Mouse (Mus musculus): ENCODE data around the gene Phyhd1. TPM values are rescaled to one million over a fixed set of nuclear protein-coding genes. Genes with fewer than 3 reads are reported as not detected.

Phyhd1 gene
- polyA plus RNA-seq, 1 experiment from 2014 or later: 5.1 TPM

GRCm38 (mm10) chr2:30261064-30261736 lies 4.8 kb upstream of the Phyhd1 start:
- H3K9ac ChIP-seq (replicated peaks; ENCODE audit: low read depth, low read length): no peak overlapping the region
- peaks cover 6% of the 10 kb centered on the region; the same call in 1 of the 2 replicates for H3K4me1 ChIP-seq (ENCODE audit: control insufficient read depth, insufficient read depth, low read length)
- H3K27ac ChIP-seq (ENCODE audit: low read depth, low read length): no peak overlapping the region
- H3K9me3 ChIP-seq (ENCODE audit: control insufficient read depth, low read length): no peaks in the 10 kb centered on the region
- H3K36me3 ChIP-seq (ENCODE audit: control insufficient read depth, insufficient read depth, low read length): peaks cover 48% of the 10 kb centered on the region
- 94% methylated on average over 4 of the region's 4 CpGs for WGBS
- no peak overlapping the region for H3K4me3 ChIP-seq (ENCODE audit: low read depth, low read length)
- ATAC-seq (ENCODE audit: low read depth): no peak
- H3K27me3 ChIP-seq (ENCODE audit: control insufficient read depth, insufficient read depth, low read length): no peaks in the 10 kb centered on the region
- H3K4me2 ChIP-seq (ENCODE audit: low read depth, low read length): no peak overlapping the region

DNA sequence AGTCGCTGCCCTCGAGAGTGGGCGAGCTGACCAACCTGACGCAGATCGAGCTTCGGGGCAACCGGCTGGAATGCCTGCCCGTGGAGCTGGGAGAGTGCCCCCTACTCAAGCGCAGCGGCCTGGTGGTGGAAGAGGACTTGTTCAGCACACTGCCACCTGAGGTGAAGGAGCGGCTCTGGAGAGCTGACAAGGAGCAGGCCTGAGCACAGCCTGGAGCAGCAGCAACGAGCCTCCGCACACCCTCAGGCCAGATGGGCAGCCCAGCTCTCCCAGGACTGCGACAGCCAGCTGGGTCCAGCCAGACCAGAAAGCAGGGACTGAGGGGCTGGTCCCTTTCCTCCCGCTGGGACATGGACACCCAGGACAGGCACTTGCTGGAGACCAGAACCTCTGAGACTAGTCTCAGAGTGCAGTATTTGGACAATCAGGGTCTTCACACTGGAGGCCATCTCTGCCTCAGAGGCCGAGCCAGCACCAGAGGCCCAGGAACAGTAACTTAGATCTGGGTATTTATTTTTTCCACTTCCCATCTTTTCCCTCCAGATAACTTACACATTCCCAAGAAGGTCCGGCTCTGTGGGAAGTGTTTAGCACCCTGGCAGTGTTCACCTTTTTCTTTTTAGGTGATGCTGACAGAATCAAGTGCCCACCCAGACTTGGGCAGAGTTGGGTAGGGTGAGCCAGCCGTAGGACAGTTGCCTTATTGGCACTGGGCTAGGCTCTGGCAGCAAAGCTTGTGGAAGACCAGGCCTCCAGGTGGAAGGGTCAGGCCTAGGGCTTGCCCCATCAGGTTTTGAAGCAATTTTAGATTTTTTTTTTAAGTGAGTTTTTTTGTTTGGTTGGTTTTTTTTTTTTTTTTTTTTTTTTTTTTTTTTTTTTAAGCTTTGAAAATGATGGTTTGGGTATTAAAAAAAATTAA lies 3.8 kb upstream of the Phyhd1 start:
- Histone ChIP-seq H3K4me1 (ENCODE audit: control insufficient read depth, insufficient read depth, low read length) (peaks cover 6% of the 10 kb centered on the region; the same call in 1 of the 2 replicates), H3K9ac (replicated peaks; ENCODE audit: low read depth, low read length) (no peak overlapping the region), H3K27me3 (ENCODE audit: control insufficient read depth, insufficient read depth, low read length) (no peaks in the 10 kb centered on the region), H3K4me2 (ENCODE audit: low read depth, low read length) (no peak overlapping the region), H3K36me3 (ENCODE audit: control insufficient read depth, insufficient read depth, low read length) (peaks cover 38% of the 10 kb centered on the region), H3K27ac (ENCODE audit: low read depth, low read length) (no peak overlapping the region), H3K9me3 (ENCODE audit: control insufficient read depth, low read length) (no peaks in the 10 kb centered on the region), H3K4me3 (ENCODE audit: low read depth, low read length) (no peak overlapping the region)
- 86% methylated on average over 18 of the region's 18 CpGs for WGBS
- no peak for ATAC-seq (ENCODE audit: low read depth)

GRCm38 (mm10) chr2:30262840-30263441 lies 3.1 kb upstream of the Phyhd1 start:
- 43% methylated on average over 4 of the region's 4 CpGs for WGBS
- Histone ChIP-seq H3K9me3 (ENCODE audit: control insufficient read depth, low read length) (no peaks in the 10 kb centered on the region), H3K27ac (ENCODE audit: low read depth, low read length) (no peak overlapping the region), H3K4me3 (ENCODE audit: low read depth, low read length) (no peak overlapping the region), H3K27me3 (ENCODE audit: control insufficient read depth, insufficient read depth, low read length) (no peaks in the 10 kb centered on the region), H3K4me1 (ENCODE audit: control insufficient read depth, insufficient read depth, low read length) (peaks cover 6% of the 10 kb centered on the region; the same call in 1 of the 2 replicates), H3K4me2 (ENCODE audit: low read depth, low read length) (no peak overlapping the region), H3K36me3 (ENCODE audit: control insufficient read depth, insufficient read depth, low read length) (peaks cover 31% of the 10 kb centered on the region), H3K9ac (replicated peaks; ENCODE audit: low read depth, low read length) (no peak overlapping the region)
- ATAC-seq (ENCODE audit: low read depth): peak; percentile 80

DNA sequence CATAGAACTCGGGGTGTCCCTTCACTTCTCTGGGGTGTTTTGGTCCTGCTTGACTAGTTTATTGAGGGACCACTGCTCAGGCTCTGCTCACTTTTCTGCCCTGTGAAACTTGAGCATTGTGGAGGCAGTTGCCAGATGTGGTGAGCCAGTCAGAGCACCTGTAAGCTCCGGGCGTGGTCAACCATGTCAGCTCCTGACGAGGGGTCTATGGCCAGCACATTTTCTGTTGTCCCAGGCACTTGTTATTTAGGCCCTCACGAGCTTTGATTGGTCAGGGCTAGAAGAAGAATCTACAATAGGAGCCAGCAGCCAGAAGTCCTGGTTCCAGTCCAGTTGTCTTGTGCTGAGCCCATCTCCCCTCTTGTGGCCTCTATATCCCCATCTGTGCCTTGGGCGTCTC lies 2.2 kb upstream of the Phyhd1 start:
- no peak for ATAC-seq (ENCODE audit: low read depth)
- peaks cover 25% of the 10 kb centered on the region for H3K36me3 ChIP-seq (ENCODE audit: control insufficient read depth, insufficient read depth, low read length)

DNA sequence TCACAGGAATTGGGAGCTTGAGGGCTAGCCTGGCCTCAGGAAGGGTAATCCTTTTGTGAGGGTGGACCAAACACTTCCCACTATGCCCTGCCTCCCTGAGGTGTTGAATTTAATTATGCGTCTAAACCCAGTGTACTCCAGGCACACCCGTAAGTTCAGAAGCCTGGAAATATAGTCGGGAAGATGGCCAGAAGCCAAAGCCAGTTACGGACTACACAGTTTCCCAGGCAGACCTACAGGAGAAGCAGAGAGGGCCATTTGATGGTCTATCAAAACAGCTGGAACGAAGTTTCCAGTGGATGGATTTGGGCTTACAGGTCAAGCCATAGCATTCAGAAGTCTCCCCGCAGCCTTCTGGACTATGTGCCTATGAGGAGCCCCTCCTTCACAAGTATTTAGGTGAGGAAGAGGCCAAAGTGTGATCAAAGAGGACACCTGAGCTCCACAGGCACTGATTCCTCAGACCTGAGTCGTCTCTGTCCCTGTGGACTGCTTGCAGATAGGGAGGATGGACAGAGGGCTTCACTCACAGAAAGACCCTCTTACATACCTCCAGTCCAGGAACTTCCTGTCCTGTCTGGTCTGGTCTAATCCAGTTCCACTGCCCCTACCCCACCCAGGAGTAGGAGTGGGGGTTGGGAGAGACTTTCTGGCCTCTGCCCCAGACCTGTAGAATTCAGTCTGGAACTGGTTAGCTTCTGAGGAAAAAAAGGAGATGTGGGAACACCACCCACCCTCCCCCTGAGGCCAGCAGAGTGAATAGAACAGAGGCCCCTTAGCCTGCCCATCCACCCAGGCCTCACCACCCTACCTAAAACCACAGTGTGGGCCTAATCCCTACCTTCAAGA lies 1.1 kb upstream of the Phyhd1 start:
- H3K4me3 ChIP-seq (ENCODE audit: low read depth, low read length): no peak overlapping the region
- H3K27me3 ChIP-seq (ENCODE audit: control insufficient read depth, insufficient read depth, low read length): no peaks in the 10 kb centered on the region
- no peak overlapping the region for H3K9ac ChIP-seq (replicated peaks; ENCODE audit: low read depth, low read length)
- no peak for ATAC-seq (ENCODE audit: low read depth)
- H3K4me1 ChIP-seq (ENCODE audit: control insufficient read depth, insufficient read depth, low read length): peaks cover 6% of the 10 kb centered on the region; the same call in 1 of the 2 replicates
- no peak overlapping the region for H3K4me2 ChIP-seq (ENCODE audit: low read depth, low read length)
- peaks cover 22% of the 10 kb centered on the region for H3K36me3 ChIP-seq (ENCODE audit: control insufficient read depth, insufficient read depth, low read length)
- H3K9me3 ChIP-seq (ENCODE audit: control insufficient read depth, low read length): no peaks in the 10 kb centered on the region
- no peak overlapping the region for H3K27ac ChIP-seq (ENCODE audit: low read depth, low read length)
- 81% methylated on average over 7 of the region's 7 CpGs for WGBS

More for the DNA sequence above, 2.2 kb upstream of the Phyhd1 start:
- Histone ChIP-seq H3K27ac (ENCODE audit: low read depth, low read length) (no peak overlapping the region), H3K9me3 (ENCODE audit: control insufficient read depth, low read length) (no peaks in the 10 kb centered on the region), H3K4me1 (ENCODE audit: control insufficient read depth, insufficient read depth, low read length) (peaks cover 6% of the 10 kb centered on the region; the same call in 1 of the 2 replicates), H3K27me3 (ENCODE audit: control insufficient read depth, insufficient read depth, low read length) (no peaks in the 10 kb centered on the region), H3K4me2 (ENCODE audit: low read depth, low read length) (no peak overlapping the region), H3K4me3 (ENCODE audit: low read depth, low read length) (no peak overlapping the region), H3K9ac (replicated peaks; ENCODE audit: low read depth, low read length) (no peak overlapping the region)
- 94% methylated on average over 6 of the region's 6 CpGs for WGBS

DNA sequence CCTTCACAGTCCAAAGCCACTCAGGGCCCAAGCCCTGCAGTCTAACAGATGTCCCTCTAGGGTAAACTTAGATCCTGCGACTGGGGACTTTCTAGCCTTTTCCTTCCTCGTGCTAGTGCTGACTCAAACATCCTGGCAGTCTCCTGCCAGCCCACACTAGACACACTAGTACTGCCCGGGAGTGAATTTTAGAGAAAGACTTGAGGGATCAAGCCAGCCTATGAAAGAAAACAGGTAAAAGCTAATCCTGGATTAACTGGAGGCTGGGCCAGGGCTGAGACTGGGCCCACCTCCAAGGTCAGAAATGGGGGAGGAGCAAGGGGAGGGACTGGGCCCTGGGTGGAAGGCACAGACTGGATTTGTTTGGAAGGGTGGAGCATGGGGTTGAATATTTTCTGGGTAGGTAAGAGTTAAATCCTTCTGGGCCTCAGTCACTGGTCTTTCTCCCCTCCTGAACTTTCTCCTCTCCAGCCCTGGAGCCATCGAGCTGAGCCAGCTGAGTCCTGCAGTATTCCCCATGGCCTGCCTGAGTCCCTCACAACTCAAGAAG lies 464 bp downstream of the Phyhd1 start:
- no peaks in the 10 kb centered on the region for H3K27me3 ChIP-seq (ENCODE audit: control insufficient read depth, insufficient read depth, low read length)
- H3K9ac ChIP-seq (replicated peaks; ENCODE audit: low read depth, low read length): no peak overlapping the region
- H3K9me3 ChIP-seq (ENCODE audit: control insufficient read depth, low read length): no peaks in the 10 kb centered on the region
- peaks cover 6% of the 10 kb centered on the region; the same call in 1 of the 2 replicates for H3K4me1 ChIP-seq (ENCODE audit: control insufficient read depth, insufficient read depth, low read length)
- peak overlapping the region; percentile 50 for H3K27ac ChIP-seq (ENCODE audit: low read depth, low read length)
- H3K4me2 ChIP-seq (ENCODE audit: low read depth, low read length): no peak overlapping the region
- peaks cover 19% of the 10 kb centered on the region for H3K36me3 ChIP-seq (ENCODE audit: control insufficient read depth, insufficient read depth, low read length)
- no peak overlapping the region for H3K4me3 ChIP-seq (ENCODE audit: low read depth, low read length)
- no peak for ATAC-seq (ENCODE audit: low read depth)
- 33% methylated on average over 4 of the region's 4 CpGs for WGBS

GRCm38 (mm10) chr2:30267466-30267865 lies 1.5 kb downstream of the Phyhd1 start:
- ATAC-seq (ENCODE audit: low read depth): no peak
- Histone ChIP-seq H3K27ac (ENCODE audit: low read depth, low read length) (no peak overlapping the region), H3K9ac (replicated peaks; ENCODE audit: low read depth, low read length) (no peak overlapping the region), H3K4me2 (ENCODE audit: low read depth, low read length) (no peak overlapping the region), H3K36me3 (ENCODE audit: control insufficient read depth, insufficient read depth, low read length) (peaks cover 13% of the 10 kb centered on the region; the same call in 1 of the 2 replicates), H3K4me3 (ENCODE audit: low read depth, low read length) (no peak overlapping the region), H3K27me3 (ENCODE audit: control insufficient read depth, insufficient read depth, low read length) (no peaks in the 10 kb centered on the region), H3K4me1 (ENCODE audit: control insufficient read depth, insufficient read depth, low read length) (peaks cover 6% of the 10 kb centered on the region; the same call in 1 of the 2 replicates), H3K9me3 (ENCODE audit: control insufficient read depth, low read length) (no peaks in the 10 kb centered on the region)
- 97% methylated on average over 2 of the region's 2 CpGs for WGBS

- no peak for ATAC-seq (ENCODE audit: low read depth)
- Histone ChIP-seq H3K27ac (ENCODE audit: low read depth, low read length) (no peak overlapping the region), H3K27me3 (ENCODE audit: control insufficient read depth, insufficient read depth, low read length) (no peaks in the 10 kb centered on the region), H3K4me2 (ENCODE audit: low read depth, low read length) (no peak overlapping the region), H3K9ac (replicated peaks; ENCODE audit: low read depth, low read length) (no peak overlapping the region), H3K36me3 (ENCODE audit: control insufficient read depth, insufficient read depth, low read length) (peaks cover 10% of the 10 kb centered on the region; the same call in 1 of the 2 replicates), H3K4me3 (ENCODE audit: low read depth, low read length) (no peak overlapping the region), H3K9me3 (ENCODE audit: control insufficient read depth, low read length) (no peaks in the 10 kb centered on the region), H3K4me1 (ENCODE audit: control insufficient read depth, insufficient read depth, low read length) (peaks cover 3% of the 10 kb centered on the region; the same call in 1 of the 2 replicates)
- 63% methylated on average over 4 of the region's 4 CpGs for WGBS
Measured at GRCm38 (mm10) chr2:30268371-30268770, 2.4 kb downstream of the Phyhd1 start.
